9 mouse cellular contexts compared by ENCODE assay signal in genomic region chr13:44502612-44503256, GRCm38 (mm10).
DNase-seq lines count a peak whose midpoint lies in the region; ATAC-seq lines count a peak whose summit lies in the region.
"Had no signal": no experiment of that assay in that cellular context is flagged by ENCODE, and none has a peak within 500 bp of the region (broad histone marks: within the 10 kb centered on the region; RNA-seq: fewer than 3 reads in every experiment).

No protein-coding gene starts in this region.

- peaks cover 21% of the 10 kb centered on the region for H3K4me1 ChIP-seq in liver, embryonic 12.5 days

- no peaks in the 10 kb centered on the region for H3K9me3 ChIP-seq in liver, embryonic 12.5 days (replicated peaks)

- WGBS in liver, embryonic 12.5 days (ENCODE audit: insufficient replicate concordance): 40% methylated on average over 10 of the region's 10 CpGs
- 24% methylated on average over 10 of the region's 10 CpGs for WGBS in large intestine, adult 2 months

- H3K27me3 ChIP-seq in liver, embryonic 12.5 days (replicated peaks): no peaks in the 10 kb centered on the region

- H3K27ac ChIP-seq in liver, embryonic 12.5 days: peak overlapping the region; percentile 17; the same call in 1 of the 2 replicates
- H3K27ac ChIP-seq: liver, embryonic 14.5 days had no signal

- ATAC-seq in liver, embryonic 12.5 days: no peak
- no peak for ATAC-seq in megakaryocyte progenitor cell, adult 5-6 weeks (replicated peaks; ENCODE audit: poor library complexity)

- no peaks in the 10 kb centered on the region for H3K36me3 ChIP-seq in liver, embryonic 12.5 days

- H3K4me2 ChIP-seq in liver, embryonic 12.5 days: no peak overlapping the region

- no peak overlapping the region for H3K9ac ChIP-seq in liver, embryonic 12.5 days
- H3K9ac ChIP-seq: liver, embryonic 14.5 days had no signal

- H3K4me3 ChIP-seq in liver, embryonic 12.5 days: no peak overlapping the region

- no peak for DNase-seq in liver
- peak; percentile 50 for DNase-seq in cerebellum, adult 8-10 months
- peak; percentile 52 to 60 for DNase-seq in cerebellum, postnatal 36 days
- DNase-seq in large intestine, adult 2 months (ENCODE audit: low read depth, low spot score): peak; percentile 97
- DNase-seq in embryo, embryonic 11 days: no peak
- DNase-seq in embryo, embryonic 9.5 days (ENCODE audit: extremely low spot score): no peak

Comparison
In these comparisons a context has a peak if more than half of its experiments do, and no peak if none do; other contexts are left out.
1. DNase-seq: peak in cerebellum, adult 8-10 months (single experiment), cerebellum, postnatal 36 days (2 of 2) and large intestine, adult 2 months (single experiment); none in liver (single experiment), embryo, embryonic 11 days (single experiment) and embryo, embryonic 9.5 days (single experiment).